ENCODE assay signal across 8 mouse cellular contexts in genomic region chr16:93711411-93712188, GRCm38 (mm10). TPM values are rescaled to one million over a fixed set of nuclear protein-coding genes. Genes with fewer than 3 reads are reported as not detected.
DNase-seq lines count a peak whose midpoint lies in the region; ATAC-seq and TF ChIP-seq lines count a peak whose summit lies in the region.

Dop1b (plus strand) TSS chr16:93711904.

- H3K9ac ChIP-seq in ES-Bruce4 (ENCODE audit: low read depth, poor library complexity, severe bottlenecking), result peak within 1 kb of the TSS; percentile 82
- peak within 1 kb of the TSS; percentile 85 for H3K9ac ChIP-seq in forebrain, embryonic 13.5 days
- H3K9ac ChIP-seq in liver, postnatal 0 days (replicated peaks), result peak within 1 kb of the TSS; percentile 97
- peak within 1 kb of the TSS; percentile 86 for H3K9ac ChIP-seq in neural tube, embryonic 14.5 days (replicated peaks; ENCODE audit: low read depth, low read length)

- TF ChIP-seq POLR2A in ES-Bruce4 (IDR thresholded peaks at IDR 0.05; ENCODE audit: insufficient read depth, low read length), result no peak

- no peak within 1 kb of the TSS for H3K27ac ChIP-seq in ES-Bruce4 (ENCODE audit: insufficient read depth, low read length)
- H3K27ac ChIP-seq in forebrain, embryonic 13.5 days, result peak within 1 kb of the TSS; percentile 52
- peak within 1 kb of the TSS; percentile 92 for H3K27ac ChIP-seq in liver, postnatal 0 days (ENCODE audit: low read depth)
- peak within 1 kb of the TSS; percentile 72 for H3K27ac ChIP-seq in neural tube, embryonic 14.5 days (ENCODE audit: low read depth, low read length)

- H3K4me3 ChIP-seq in ES-Bruce4 (ENCODE audit: low read depth, low read length), result peak within 1 kb of the TSS; percentile 78
- H3K4me3 ChIP-seq in forebrain, embryonic 13.5 days, result peak within 1 kb of the TSS; percentile 74
- peak within 1 kb of the TSS; percentile 95 for H3K4me3 ChIP-seq in liver, postnatal 0 days (ENCODE audit: low read depth, low read length)
- H3K4me3 ChIP-seq in neural tube, embryonic 14.5 days (ENCODE audit: low read depth, low read length), result peak within 1 kb of the TSS; percentile 78

- no peak for TF ChIP-seq CTCF in ES-Bruce4 (IDR thresholded peaks at IDR 0.05; ENCODE audit: low read depth, low read length)
- TF ChIP-seq CTCF in liver, postnatal 0 days (IDR thresholded peaks at IDR 0.05; ENCODE audit: low read depth), result no peak

- under 1% methylated on average over 72 of the region's 77 CpGs for WGBS in forebrain, embryonic 13.5 days
- WGBS in large intestine, adult 2 months, result under 1% methylated on average over 74 of the region's 77 CpGs
- whole genome bisulfite sequencing in liver, postnatal 0 days (ENCODE audit: insufficient replicate concordance), result under 1% methylated on average over 62 of the region's 77 CpGs
- under 1% methylated on average over 52 of the region's 77 CpGs for WGBS in neural tube, embryonic 14.5 days

- no peak for TF ChIP-seq EP300 in ES-Bruce4 (IDR thresholded peaks at IDR 0.05; ENCODE audit: insufficient read depth, low read depth, low read length)
- no peak; the same call in 1 of the 2 replicates for TF ChIP-seq EP300 in liver, postnatal 0 days (IDR thresholded peaks at IDR 0.05; ENCODE audit: low read depth)

- peak; percentile 99 to 100 for DNase-seq in heart, postnatal 10 days
- peak; percentile 95 for DNase-seq in large intestine, adult 2 months (ENCODE audit: low read depth, low spot score)
- peak; percentile 100 for DNase-seq in liver, postnatal 0 days
- DNase-seq in testis, postnatal 10 days (ENCODE audit: low spot score), result peak; percentile 100

- H3K4me2 ChIP-seq in forebrain, embryonic 13.5 days, result peak within 1 kb of the TSS; percentile 85
- peak within 1 kb of the TSS; percentile 99 for H3K4me2 ChIP-seq in liver, postnatal 0 days (ENCODE audit: low read depth, low read length)
- peak within 1 kb of the TSS; percentile 69 for H3K4me2 ChIP-seq in neural tube, embryonic 14.5 days (ENCODE audit: low read depth, low read length)

- H3K9me3 ChIP-seq in ES-Bruce4 (replicated peaks; ENCODE audit: control insufficient read depth, insufficient read depth, low read length, poor library complexity, severe bottlenecking), result no peaks in the 10 kb centered on the region
- H3K9me3 ChIP-seq in forebrain, embryonic 13.5 days (replicated peaks), result no peaks in the 10 kb centered on the region
- H3K9me3 ChIP-seq in liver, postnatal 0 days (ENCODE audit: low read length), result no peaks in the 10 kb centered on the region
- no peaks in the 10 kb centered on the region for H3K9me3 ChIP-seq in neural tube, embryonic 14.5 days (ENCODE audit: control insufficient read depth, low read length)

- H3K36me3 ChIP-seq in ES-Bruce4 (ENCODE audit: control insufficient read depth, insufficient read depth, low read length, poor library complexity, severe bottlenecking), result no peaks in the 10 kb centered on the region
- H3K36me3 ChIP-seq in forebrain, embryonic 13.5 days (ENCODE audit: poor library complexity, severe bottlenecking), result no peaks in the 10 kb centered on the region
- peaks cover 3% of the 10 kb centered on the region for H3K36me3 ChIP-seq in liver, postnatal 0 days (replicated peaks; ENCODE audit: insufficient read depth, low read length)
- H3K36me3 ChIP-seq in neural tube, embryonic 14.5 days (ENCODE audit: control insufficient read depth, insufficient read depth, low read length), result no peaks in the 10 kb centered on the region

- intact Hi-C loops in heart, postnatal 10 days (cut with DNase I), result no loop called here

- H3K4me1 ChIP-seq in ES-Bruce4 (ENCODE audit: control insufficient read depth, insufficient read depth, low read length), result peaks cover 3% of the 10 kb centered on the region
- H3K4me1 ChIP-seq in forebrain, embryonic 13.5 days, result peaks cover 16% of the 10 kb centered on the region
- H3K4me1 ChIP-seq in liver, postnatal 0 days (ENCODE audit: insufficient read depth), result peaks cover 32% of the 10 kb centered on the region
- H3K4me1 ChIP-seq in neural tube, embryonic 14.5 days (ENCODE audit: control insufficient read depth, insufficient read depth, low read length), result peaks cover 9% of the 10 kb centered on the region; the same call in 1 of the 2 replicates

- no peaks in the 10 kb centered on the region for H3K27me3 ChIP-seq in ES-Bruce4 (ENCODE audit: control insufficient read depth, insufficient read depth, low read length, poor library complexity, severe bottlenecking)
- H3K27me3 ChIP-seq in forebrain, embryonic 13.5 days, result peaks cover 21% of the 10 kb centered on the region
- no peaks in the 10 kb centered on the region for H3K27me3 ChIP-seq in liver, postnatal 0 days (ENCODE audit: insufficient read depth, low read length)
- peaks cover 2% of the 10 kb centered on the region; the same call in 1 of the 2 replicates for H3K27me3 ChIP-seq in neural tube, embryonic 14.5 days (ENCODE audit: control insufficient read depth, insufficient read depth, low read length)

- ATAC-seq in cerebellum, adult (ENCODE audit: insufficient number of reproducible peaks, low FRiP score, low TSS enrichment), result peak; percentile 69
- ATAC-seq in forebrain, embryonic 13.5 days, result peak; percentile 89
- ATAC-seq in liver, postnatal 0 days, result peak; percentile 91
- peak; percentile 86 for ATAC-seq in neural tube, embryonic 14.5 days (ENCODE audit: low read depth)

RNA-seq across cellular contexts. Expression of gene Dop1b, which starts in this region (rescaled TPM):
- 16.9 and 17.4 TPM in 2 replicates for polyA plus RNA-seq in ES-Bruce4 (2011; ENCODE audit: insufficient read depth, insufficient read length, low read depth, missing spikeins)
- polyA plus RNA-seq in forebrain, embryonic 13.5 days (2015; fragmentation: Nextera tagmentation; extraction: Ambion mirVana), result 17.1 and 18.3 TPM in 2 replicates
- 10 to 100 TPM; 16.5 to 20.9 TPM for total RNA-seq in heart, postnatal 10 days (2021)
- polyA plus RNA-seq in large intestine, adult 2 months (2012; rRNA removed), result 38.7 and 61.3 TPM in 2 replicates
- 6.2 and 6.4 TPM in 2 replicates for polyA plus RNA-seq in liver, postnatal 0 days (2015; fragmentation: Nextera tagmentation; extraction: Ambion mirVana)
- polyA plus RNA-seq in neural tube, embryonic 14.5 days (2014; fragmentation: Nextera tagmentation; extraction: Ambion mirVana), result 43.7 and 44.9 TPM in 2 replicates
